Mouse (Mus musculus): ENCODE results near the gene Vmn1r1. TPM values are rescaled to one million over a fixed set of nuclear protein-coding genes. Genes with fewer than 3 reads are reported as not detected.

The Vmn1r1 gene
- polyA plus RNA-seq, 1 experiment from 2014 or later: not detected

- Histone ChIP-seq H3K27me3 (no peaks in the 10 kb centered on the region), H3K27ac (no peak overlapping the region), H3K9me3 (replicated peaks) (no peaks in the 10 kb centered on the region), H3K4me3 (replicated peaks) (no peak overlapping the region), H3K4me1 (no peaks in the 10 kb centered on the region), H3K9ac (no peak overlapping the region), H3K4me2 (no peak overlapping the region), H3K36me3 (no peaks in the 10 kb centered on the region)
- WGBS: 73% methylated on average over 4 of the region's 4 CpGs
- ATAC-seq (replicated peaks; ENCODE audit: low FRiP score): no peak
These were observed 6.6 kb downstream of the Vmn1r1 start for GRCm38 (mm10) chr1:182157734-182158133.

GRCm38 (mm10) chr1:182149966-182150365 is 14.3 kb downstream of the Vmn1r1 start:
- Histone ChIP-seq H3K27me3 (no peaks in the 10 kb centered on the region), H3K4me3 (replicated peaks) (no peak overlapping the region), H3K4me1 (no peaks in the 10 kb centered on the region), H3K36me3 (no peaks in the 10 kb centered on the region), H3K9ac (no peak overlapping the region), H3K4me2 (no peak overlapping the region), H3K9me3 (replicated peaks) (no peaks in the 10 kb centered on the region), H3K27ac (no peak overlapping the region)
- WGBS: 95% methylated on average over 2 of the region's 2 CpGs
- ATAC-seq (replicated peaks; ENCODE audit: low FRiP score): no peak

GRCm38 (mm10) chr1:182148864-182149514 is 15.3 kb downstream of the Vmn1r1 start:
- no peaks in the 10 kb centered on the region for H3K4me1 ChIP-seq
- H3K27ac ChIP-seq: no peak overlapping the region
- H3K4me2 ChIP-seq: no peak overlapping the region
- no peaks in the 10 kb centered on the region for H3K9me3 ChIP-seq (replicated peaks)
- WGBS: 74% methylated on average over 7 of the region's 7 CpGs
- no peak overlapping the region for H3K4me3 ChIP-seq (replicated peaks)
- H3K9ac ChIP-seq: no peak overlapping the region
- no peaks in the 10 kb centered on the region for H3K36me3 ChIP-seq
- no peak for ATAC-seq (replicated peaks; ENCODE audit: low FRiP score)
- no peaks in the 10 kb centered on the region for H3K27me3 ChIP-seq

DNA sequence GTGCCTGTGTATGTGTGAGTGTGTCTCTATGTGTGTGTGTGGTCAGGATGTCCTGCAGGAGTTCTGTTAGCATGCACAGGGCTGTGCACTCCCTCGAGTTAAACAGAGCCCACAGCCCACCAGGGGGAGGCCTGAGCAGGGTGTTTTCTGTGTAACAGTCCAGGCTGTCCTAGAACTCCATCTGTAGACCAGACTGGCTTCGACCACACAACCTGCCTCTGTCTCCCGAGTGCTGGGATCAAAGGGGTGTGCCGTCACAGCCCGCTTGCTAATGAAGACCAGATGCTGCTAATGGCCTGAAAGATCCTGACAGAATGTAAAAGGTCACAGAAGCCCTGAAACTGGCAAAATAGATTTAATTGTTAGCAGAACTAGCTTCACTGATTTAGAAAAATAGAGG is 18.7 kb downstream of the Vmn1r1 start:
- WGBS: 40% methylated on average over 5 of the region's 5 CpGs
- Histone ChIP-seq H3K4me1 (no peaks in the 10 kb centered on the region), H3K4me2 (no peak overlapping the region), H3K27ac (no peak overlapping the region), H3K9ac (no peak overlapping the region), H3K9me3 (replicated peaks) (no peaks in the 10 kb centered on the region), H3K27me3 (no peaks in the 10 kb centered on the region), H3K36me3 (no peaks in the 10 kb centered on the region), H3K4me3 (replicated peaks) (no peak overlapping the region)
- ATAC-seq (replicated peaks; ENCODE audit: low FRiP score): no peak

- Histone ChIP-seq H3K36me3 (no peaks in the 10 kb centered on the region), H3K9ac (no peak overlapping the region), H3K9me3 (replicated peaks) (no peaks in the 10 kb centered on the region), H3K4me2 (no peak overlapping the region), H3K27me3 (no peaks in the 10 kb centered on the region), H3K4me1 (peaks cover 6% of the 10 kb centered on the region), H3K27ac (no peak overlapping the region), H3K4me3 (replicated peaks) (no peak overlapping the region)
- no peak for ATAC-seq (replicated peaks; ENCODE audit: low FRiP score)
- WGBS: 74% methylated on average over 8 of the region's 8 CpGs
These were observed 21.0 kb downstream of the Vmn1r1 start for GRCm38 (mm10) chr1:182143288-182143687.

DNA sequence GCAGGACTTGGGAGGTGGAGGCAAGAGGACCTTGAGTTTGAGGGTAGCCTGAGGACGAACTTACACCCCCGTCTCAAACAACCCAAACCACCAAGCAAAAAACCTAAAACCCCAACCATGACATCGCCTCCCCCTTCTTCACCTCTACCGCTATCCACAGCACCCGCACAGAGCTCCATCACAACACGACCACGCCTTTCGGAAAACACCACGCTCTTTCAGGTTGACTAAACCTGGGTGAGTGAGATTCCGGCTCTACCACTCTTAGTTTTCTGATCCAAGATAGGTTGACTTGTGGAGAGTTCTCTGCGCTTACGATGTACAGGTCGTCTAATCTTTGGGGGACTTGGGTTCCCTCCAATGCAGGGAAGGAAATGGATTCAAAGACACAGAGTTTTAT is 21.6 kb downstream of the Vmn1r1 start:
- no peaks in the 10 kb centered on the region for H3K9me3 ChIP-seq (replicated peaks)
- H3K4me3 ChIP-seq (replicated peaks): no peak overlapping the region
- 91% methylated on average over 13 of the region's 13 CpGs for WGBS
- H3K9ac ChIP-seq: no peak overlapping the region
- no peak overlapping the region for H3K4me2 ChIP-seq
- no peak overlapping the region for H3K27ac ChIP-seq
- H3K27me3 ChIP-seq: no peaks in the 10 kb centered on the region
- no peak for ATAC-seq (replicated peaks; ENCODE audit: low FRiP score)
- peaks cover 6% of the 10 kb centered on the region for H3K4me1 ChIP-seq
- no peaks in the 10 kb centered on the region for H3K36me3 ChIP-seq

DNA sequence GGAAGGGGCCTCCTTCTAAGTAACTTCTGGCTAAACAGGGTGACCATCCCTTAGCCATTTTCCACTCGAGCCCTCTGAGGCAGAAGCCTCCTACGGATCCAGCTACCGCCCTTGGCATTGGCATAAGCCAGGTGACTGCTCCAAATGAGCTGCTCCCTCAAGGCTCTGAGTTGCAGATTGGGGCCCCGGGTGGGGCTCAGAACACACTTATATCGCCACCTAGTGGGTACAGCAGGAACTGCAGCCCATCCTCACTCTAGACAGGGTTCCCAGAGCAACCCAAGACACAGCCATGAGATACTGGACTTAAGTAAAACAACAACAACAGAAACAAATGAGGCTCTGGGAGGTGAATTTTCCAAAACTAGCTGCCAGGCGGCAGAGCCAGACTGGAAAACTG is 23.9 kb downstream of the Vmn1r1 start:
- no peaks in the 10 kb centered on the region for H3K27me3 ChIP-seq
- H3K4me2 ChIP-seq: peak overlapping the region; percentile 45
- H3K9me3 ChIP-seq (replicated peaks): no peaks in the 10 kb centered on the region
- no peak overlapping the region for H3K27ac ChIP-seq
- no peaks in the 10 kb centered on the region for H3K36me3 ChIP-seq
- H3K4me1 ChIP-seq: peaks cover 14% of the 10 kb centered on the region
- 4% methylated on average over 6 of the region's 6 CpGs for WGBS
- no peak overlapping the region for H3K4me3 ChIP-seq (replicated peaks)
- no peak overlapping the region for H3K9ac ChIP-seq
- ATAC-seq (replicated peaks; ENCODE audit: low FRiP score): peak; percentile 66

- WGBS: 31% methylated on average over 9 of the region's 9 CpGs
- no peak; the same call in 1 of the 2 replicates for ATAC-seq (replicated peaks; ENCODE audit: low FRiP score)
- H3K9me3 ChIP-seq (replicated peaks): no peaks in the 10 kb centered on the region
These were observed 24.3 kb downstream of the Vmn1r1 start for GRCm38 (mm10) chr1:182139937-182140336.

DNA sequence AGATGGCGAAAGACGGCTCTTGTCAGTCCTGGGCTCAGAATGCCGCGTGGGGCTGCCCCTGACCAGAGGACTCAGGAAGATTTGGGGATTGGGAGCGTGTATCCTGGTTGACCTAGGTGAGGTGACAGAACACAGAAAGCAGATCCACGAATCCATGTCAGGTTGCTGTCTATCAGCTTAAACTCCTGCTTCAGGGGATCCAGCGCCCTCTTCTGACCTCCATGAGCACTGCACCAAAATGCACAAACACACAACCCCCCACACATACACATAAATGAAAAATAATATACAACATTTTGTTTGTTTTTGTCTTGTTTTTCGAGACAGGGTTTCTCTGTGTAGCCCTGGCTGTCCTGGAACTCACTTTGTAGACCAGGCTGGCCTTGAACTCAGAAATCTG is 26.1 kb downstream of the Vmn1r1 start:
- Histone ChIP-seq H3K9ac (no peak overlapping the region), H3K4me2 (no peak overlapping the region), H3K9me3 (replicated peaks) (no peaks in the 10 kb centered on the region), H3K4me1 (peaks cover 14% of the 10 kb centered on the region), H3K4me3 (replicated peaks) (no peak overlapping the region), H3K27me3 (no peaks in the 10 kb centered on the region), H3K27ac (no peak overlapping the region), H3K36me3 (no peaks in the 10 kb centered on the region)
- ATAC-seq (replicated peaks; ENCODE audit: low FRiP score): no peak
- WGBS: 57% methylated on average over 8 of the region's 8 CpGs

More at GRCm38 (mm10) chr1:182139937-182140336, 24.3 kb downstream of the Vmn1r1 start:
- H3K27ac ChIP-seq: no peak overlapping the region
- no peak overlapping the region for H3K4me3 ChIP-seq (replicated peaks)
- H3K36me3 ChIP-seq: no peaks in the 10 kb centered on the region
- H3K4me1 ChIP-seq: peaks cover 14% of the 10 kb centered on the region
- H3K9ac ChIP-seq: no peak overlapping the region
- H3K27me3 ChIP-seq: no peaks in the 10 kb centered on the region
- peak overlapping the region; percentile 45 for H3K4me2 ChIP-seq

GRCm38 (mm10) chr1:182137204-182138125 is 26.8 kb downstream of the Vmn1r1 start:
- no peak overlapping the region for H3K27ac ChIP-seq
- peaks cover 4% of the 10 kb centered on the region for H3K36me3 ChIP-seq
- no peak overlapping the region; the same call in 1 of the 2 replicates for H3K4me3 ChIP-seq (replicated peaks)
- peak overlapping the region; percentile 46 for H3K4me2 ChIP-seq
- H3K4me1 ChIP-seq: peaks cover 14% of the 10 kb centered on the region
- no peaks in the 10 kb centered on the region for H3K27me3 ChIP-seq
- H3K9ac ChIP-seq: no peak overlapping the region
- no peaks in the 10 kb centered on the region for H3K9me3 ChIP-seq (replicated peaks)
- WGBS: 48% methylated on average over 28 of the region's 28 CpGs
- ATAC-seq (replicated peaks; ENCODE audit: low FRiP score): no peak

- peaks cover 11% of the 10 kb centered on the region for H3K4me1 ChIP-seq
- H3K9me3 ChIP-seq (replicated peaks): no peaks in the 10 kb centered on the region
- no peak for ATAC-seq (replicated peaks; ENCODE audit: low FRiP score)
- 66% methylated on average over 2 of the region's 2 CpGs for WGBS
- peaks cover 50% of the 10 kb centered on the region for H3K36me3 ChIP-seq
- no peak overlapping the region for H3K4me2 ChIP-seq
- H3K27ac ChIP-seq: no peak overlapping the region
- no peak overlapping the region for H3K4me3 ChIP-seq (replicated peaks)
- H3K9ac ChIP-seq: no peak overlapping the region
- no peaks in the 10 kb centered on the region for H3K27me3 ChIP-seq
These were observed 33.5 kb downstream of the Vmn1r1 start for GRCm38 (mm10) chr1:182130830-182131229.

DNA sequence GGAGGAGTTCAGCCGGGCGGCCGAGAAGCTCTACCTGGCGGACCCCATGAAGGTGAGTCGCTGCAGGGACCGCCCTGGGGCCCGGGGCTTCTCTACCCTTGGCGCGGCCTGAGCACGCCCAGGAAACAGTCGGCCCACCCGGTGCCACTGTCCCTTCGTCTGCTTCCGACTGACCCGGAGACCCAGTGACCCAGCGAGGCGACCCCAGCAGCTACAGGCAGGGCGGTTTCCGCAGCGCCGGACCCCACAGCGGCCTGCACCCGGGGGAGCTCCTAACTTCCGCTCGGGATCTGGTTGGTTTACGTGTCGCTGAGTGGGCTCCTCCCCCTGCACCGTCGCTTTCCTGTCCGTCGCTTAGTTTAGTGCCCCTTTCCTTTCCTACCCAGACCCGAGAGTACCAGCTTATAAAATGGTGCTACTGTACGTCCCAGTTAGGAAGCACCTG is 39.3 kb downstream of the Vmn1r1 start:
- peak overlapping the region; percentile 93 for H3K27ac ChIP-seq
- H3K9me3 ChIP-seq (replicated peaks): no peaks in the 10 kb centered on the region
- under 1% methylated on average over 33 of the region's 33 CpGs for WGBS
- peaks cover 19% of the 10 kb centered on the region for H3K4me1 ChIP-seq
- peak overlapping the region; percentile 81 for H3K9ac ChIP-seq
- peak overlapping the region; percentile 65 for H3K4me2 ChIP-seq
- peak overlapping the region; percentile 84 for H3K4me3 ChIP-seq (replicated peaks)
- H3K36me3 ChIP-seq: peaks cover 29% of the 10 kb centered on the region
- ATAC-seq (replicated peaks; ENCODE audit: low FRiP score): peak; percentile 97
- no peaks in the 10 kb centered on the region for H3K27me3 ChIP-seq
